Mouse (Mus musculus): Measurements from ENCODE around the gene Ush2a. TPM values are rescaled to one million over a fixed set of nuclear protein-coding genes. Genes with fewer than 3 reads are reported as not detected.

Ush2a gene
- total RNA-seq, 4 experiments from 2014 or later = 0.14 to 0.61 (median 0.26) TPM

DNA sequence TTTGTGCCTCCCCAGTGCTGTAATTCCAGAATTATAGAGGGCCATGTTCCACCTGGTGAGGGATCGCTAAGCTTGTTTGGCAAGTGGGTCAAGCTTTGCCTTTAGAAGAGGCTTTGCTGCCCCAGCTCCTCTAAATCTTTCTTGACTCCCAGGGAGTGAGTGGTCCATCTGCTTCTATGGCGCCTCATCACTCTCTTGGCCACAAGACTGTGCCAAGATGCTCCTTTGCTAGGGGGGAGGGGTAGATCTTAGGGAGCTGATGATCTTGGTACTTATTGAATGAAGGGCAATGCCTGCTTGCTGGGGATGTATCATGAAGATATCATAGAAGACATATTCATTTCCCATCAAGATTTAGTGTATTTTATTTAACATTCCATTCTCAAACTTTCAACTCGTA is 279.7 kb downstream of the Ush2a start:
- DNase-seq (ENCODE audit: low spot score in 2 of 2) = no peak

DNA sequence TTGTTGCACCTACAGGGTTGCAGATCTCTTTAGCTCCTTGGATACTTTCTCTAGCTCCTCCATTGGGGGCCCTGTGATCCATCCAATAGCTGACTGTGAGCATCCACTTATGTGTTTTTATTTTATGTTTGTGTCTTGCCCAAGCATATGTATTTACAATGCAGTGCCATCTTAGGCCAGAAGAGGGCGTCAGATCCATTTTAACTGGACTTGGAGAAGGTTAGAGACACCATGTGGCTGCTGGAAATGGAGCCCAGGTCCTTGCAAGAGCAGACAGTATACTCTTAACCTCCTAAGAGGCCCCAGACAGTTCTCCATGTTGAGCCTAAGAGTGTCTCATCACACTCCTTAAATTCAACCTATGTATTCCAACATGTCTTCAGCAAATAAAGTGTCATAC is 281.5 kb downstream of the Ush2a start:
- DNase-seq (ENCODE audit: low spot score in 2 of 2) = no peak

DNA sequence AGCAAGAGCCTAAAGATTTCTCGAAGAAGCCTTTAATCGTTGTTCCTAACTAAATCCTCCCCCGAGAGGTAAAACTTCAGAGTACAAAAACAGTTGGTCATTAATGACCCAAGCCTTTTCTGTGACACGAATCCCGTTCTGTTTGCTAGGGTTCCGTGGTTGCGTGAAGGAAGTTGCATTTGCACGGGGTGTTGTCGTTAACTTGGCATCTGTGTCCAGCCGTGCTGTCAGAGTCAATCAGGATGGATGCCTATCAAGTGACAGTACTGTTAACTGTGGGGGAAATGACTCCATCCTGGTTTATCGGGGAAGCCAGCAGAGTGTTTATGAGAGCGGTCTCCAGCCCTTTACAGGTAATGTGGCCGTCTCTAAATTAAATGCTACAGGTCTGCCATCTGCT is 287.9 kb downstream of the Ush2a start:
- no peak for DNase-seq (ENCODE audit: low spot score in 2 of 2)

- DNase-seq (ENCODE audit: low spot score in 2 of 2) = no peak
These were observed 290.0 kb downstream of the Ush2a start for GRCm38 (mm10) chr1:188551802-188552201.

- DNase-seq (ENCODE audit: low spot score in 2 of 2) = no peak
These were observed 297.1 kb downstream of the Ush2a start for GRCm38 (mm10) chr1:188558911-188559310.

GRCm38 (mm10) chr1:188566229-188566628 is 304.4 kb downstream of the Ush2a start:
- no peak for DNase-seq (ENCODE audit: low spot score in 2 of 2)

- no peak for DNase-seq (ENCODE audit: low spot score in 2 of 2)
These were observed 305.7 kb downstream of the Ush2a start for GRCm38 (mm10) chr1:188567486-188567885.

- peak in 1 of 2 experiments; percentile 17 for DNase-seq (ENCODE audit: low spot score in 2 of 2)
These were observed 306.6 kb downstream of the Ush2a start for GRCm38 (mm10) chr1:188568295-188568961.

- DNase-seq (ENCODE audit: low spot score in 2 of 2) = no peak
These were observed 314.5 kb downstream of the Ush2a start for GRCm38 (mm10) chr1:188576246-188576747.

- no peak for DNase-seq (ENCODE audit: low spot score in 2 of 2)
These were observed 315.6 kb downstream of the Ush2a start for GRCm38 (mm10) chr1:188577376-188577775.

DNA sequence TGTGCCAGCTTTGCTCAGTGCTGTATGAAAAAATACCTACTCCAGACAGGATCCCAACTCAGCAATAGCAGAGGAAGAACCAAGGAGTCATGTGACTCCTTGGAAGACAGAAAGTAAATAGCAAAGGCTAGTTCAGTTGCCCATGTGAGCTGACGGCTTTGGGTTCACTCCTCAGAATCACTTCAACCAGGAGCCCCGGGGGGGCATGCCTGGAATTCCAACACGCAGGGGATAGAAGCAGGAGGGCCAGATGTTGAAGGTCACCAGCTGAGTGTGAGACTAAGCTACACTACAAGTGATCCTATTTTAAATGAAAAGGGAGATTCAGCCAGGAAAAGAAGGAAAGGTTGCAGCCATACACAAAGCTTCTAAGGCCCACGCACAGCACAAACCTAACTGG is 319.3 kb downstream of the Ush2a start:
- DNase-seq (ENCODE audit: low spot score in 2 of 2) = no peak

GRCm38 (mm10) chr1:188595251-188595650 is 333.4 kb downstream of the Ush2a start:
- DNase-seq (ENCODE audit: low spot score in 2 of 2) = no peak

DNA sequence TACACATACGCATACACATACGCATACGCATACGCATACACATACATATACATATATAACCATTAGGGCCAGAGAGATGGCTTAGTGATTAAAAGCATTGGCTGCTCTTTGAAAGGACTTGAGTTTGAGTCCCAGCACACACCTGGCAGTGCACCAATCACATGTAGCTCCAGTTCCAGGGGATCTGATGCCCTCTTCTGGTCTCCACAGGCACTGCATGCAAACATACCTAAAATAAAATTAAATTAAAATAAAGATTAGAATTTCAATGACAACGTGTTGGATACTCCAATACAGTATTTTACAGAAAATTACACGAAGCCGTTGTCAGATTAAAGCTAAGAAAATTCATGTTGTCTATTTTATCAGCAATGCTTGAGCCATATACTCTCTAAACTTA is 336.2 kb downstream of the Ush2a start:
- DNase-seq (ENCODE audit: low spot score in 2 of 2) = no peak

DNA sequence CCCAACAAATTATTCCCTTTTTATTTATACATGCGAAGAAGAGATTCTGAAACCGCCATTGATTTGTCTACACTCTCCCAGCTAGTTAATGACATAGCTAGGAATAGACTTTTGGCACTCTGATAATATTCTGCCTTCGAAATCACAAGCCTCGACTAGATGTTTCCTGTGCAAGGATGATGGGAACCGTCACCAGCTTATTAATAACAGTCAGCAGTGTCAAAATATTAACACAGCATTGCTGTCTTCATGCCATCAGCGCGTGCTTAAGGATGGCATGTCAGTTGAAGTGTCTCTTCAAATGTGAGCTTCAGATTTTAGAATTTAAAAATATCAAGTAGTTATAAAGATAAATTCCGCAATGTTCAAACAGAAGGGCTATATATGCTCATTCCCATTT is 337.3 kb downstream of the Ush2a start:
- DNase-seq (ENCODE audit: low spot score in 2 of 2) = no peak

GRCm38 (mm10) chr1:188606450-188606849 is 344.6 kb downstream of the Ush2a start:
- no peak for DNase-seq (ENCODE audit: low spot score in 2 of 2)

DNA sequence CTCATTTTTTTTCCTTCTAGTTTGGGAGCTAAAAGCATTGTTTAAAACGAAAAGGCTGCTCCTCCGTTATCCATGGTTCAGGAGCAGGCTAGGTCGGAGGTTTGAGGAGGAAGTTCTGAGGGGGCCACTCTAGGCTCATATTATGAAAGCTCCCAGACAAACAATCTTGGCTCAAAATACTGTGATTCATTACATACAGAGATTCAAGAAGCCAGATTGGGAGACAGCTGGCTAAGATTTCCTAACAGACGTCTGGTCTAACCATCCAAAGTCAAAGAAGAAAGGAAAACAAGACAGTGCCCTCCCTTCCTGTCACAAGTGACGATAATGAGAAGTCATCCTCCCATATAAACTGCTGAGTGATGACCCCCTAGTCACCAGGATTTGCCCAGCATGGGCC is 354.7 kb downstream of the Ush2a start:
- peak in 1 of 2 experiments; percentile 8 for DNase-seq (ENCODE audit: low spot score in 2 of 2)

DNA sequence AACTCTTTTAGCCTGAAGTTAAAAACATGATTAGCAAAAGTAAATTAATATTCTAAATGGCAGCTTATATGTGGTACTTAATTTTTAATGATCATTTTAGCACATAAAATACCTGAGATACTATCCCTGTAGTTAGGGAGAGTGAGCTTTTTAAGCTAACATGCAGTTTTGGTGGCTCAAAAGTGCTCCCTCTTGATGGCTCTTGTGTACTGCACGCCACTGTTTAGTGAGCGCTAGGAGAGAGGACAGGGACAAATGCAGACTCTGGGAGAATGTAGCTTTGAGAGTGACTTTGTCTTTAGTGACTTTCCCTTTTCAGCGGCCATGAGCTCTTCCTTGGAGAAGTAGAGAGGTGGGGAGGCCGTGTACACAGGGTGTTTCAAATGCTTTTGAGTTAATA is 371.9 kb downstream of the Ush2a start:
- peak in 1 of 2 experiments; percentile 7 for DNase-seq (ENCODE audit: low spot score in 2 of 2)

DNA sequence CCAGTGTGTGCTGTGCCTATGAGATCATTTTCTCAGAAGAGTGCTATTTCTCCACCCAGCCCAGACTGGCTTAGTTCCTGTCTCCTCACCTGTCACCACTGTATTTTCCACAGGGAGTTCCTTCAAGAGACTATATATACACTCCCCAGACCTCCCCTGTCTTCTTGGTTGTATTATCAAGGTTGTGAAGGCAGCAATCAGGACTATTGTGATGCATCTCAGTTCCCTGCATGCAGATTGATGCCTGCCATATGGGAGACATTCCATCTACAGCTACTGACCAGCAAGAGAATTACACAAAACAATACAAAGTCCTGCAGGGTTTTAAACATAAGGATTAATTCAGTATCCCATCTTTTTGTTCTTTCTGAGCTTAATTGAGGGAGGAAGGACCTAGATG is 377.8 kb downstream of the Ush2a start:
- no peak for DNase-seq (ENCODE audit: low spot score in 2 of 2)

GRCm38 (mm10) chr1:188643156-188643555 is 381.3 kb downstream of the Ush2a start:
- no peak for DNase-seq (ENCODE audit: low spot score in 2 of 2)

- DNase-seq (ENCODE audit: low spot score in 2 of 2) = no peak
These were observed 391.2 kb downstream of the Ush2a start for GRCm38 (mm10) chr1:188653001-188653400.

DNA sequence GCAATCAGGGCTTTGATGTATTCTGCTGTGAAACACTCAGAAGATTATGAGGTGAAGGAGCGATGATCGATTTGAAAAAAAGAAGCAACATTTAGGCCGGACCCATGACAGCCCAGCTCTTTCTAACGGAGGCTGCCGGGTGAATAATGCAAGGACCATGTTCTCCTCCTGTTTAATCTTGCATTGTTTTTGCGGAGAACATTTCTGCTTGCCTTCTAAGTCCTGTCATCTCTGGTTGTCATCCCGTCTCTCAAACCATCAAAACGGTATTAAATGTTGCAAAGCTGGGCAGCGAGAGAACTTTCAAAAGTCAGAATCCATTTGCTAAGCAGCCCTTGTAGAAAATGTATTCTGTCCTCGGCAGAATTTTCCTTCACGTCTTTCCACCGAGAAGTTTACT is 394.3 kb downstream of the Ush2a start:
- DNase-seq (ENCODE audit: low spot score in 2 of 2) = no peak

GRCm38 (mm10) chr1:188659159-188659558 is 397.3 kb downstream of the Ush2a start:
- no peak for DNase-seq (ENCODE audit: low spot score in 2 of 2)

DNA sequence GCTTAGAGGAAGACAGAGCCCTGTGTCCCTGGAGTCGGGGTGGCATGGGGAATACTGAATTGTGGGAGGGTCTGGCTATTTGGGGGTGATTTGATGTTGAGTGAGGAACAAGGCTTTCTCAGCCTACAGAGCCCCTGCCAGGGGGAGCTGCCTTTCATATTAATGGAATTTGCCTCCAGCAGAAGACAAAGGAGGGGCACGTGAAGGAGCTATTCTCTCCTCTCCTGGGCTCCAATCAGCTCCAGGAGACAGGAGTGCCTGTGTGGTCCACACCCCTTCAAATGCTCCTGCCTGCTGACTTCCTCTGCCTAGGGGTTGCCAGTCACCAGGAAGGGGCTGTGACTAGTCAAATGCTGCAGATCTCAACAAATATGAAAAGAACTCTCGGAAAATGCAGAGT is 398.5 kb downstream of the Ush2a start:
- no peak for DNase-seq (ENCODE audit: low spot score in 2 of 2)

GRCm38 (mm10) chr1:188660882-188661281 is 399.1 kb downstream of the Ush2a start:
- no peak for DNase-seq (ENCODE audit: low spot score in 2 of 2)
